Mouse (Mus musculus): ENCODE measurements at regions not wholly inside any gene's neighbourhood (a gene's known extent, or its start where the extent isn't known, plus 50 kb on each side); places are given as distances from the start of the nearest gene placed in this dataset.

DNA sequence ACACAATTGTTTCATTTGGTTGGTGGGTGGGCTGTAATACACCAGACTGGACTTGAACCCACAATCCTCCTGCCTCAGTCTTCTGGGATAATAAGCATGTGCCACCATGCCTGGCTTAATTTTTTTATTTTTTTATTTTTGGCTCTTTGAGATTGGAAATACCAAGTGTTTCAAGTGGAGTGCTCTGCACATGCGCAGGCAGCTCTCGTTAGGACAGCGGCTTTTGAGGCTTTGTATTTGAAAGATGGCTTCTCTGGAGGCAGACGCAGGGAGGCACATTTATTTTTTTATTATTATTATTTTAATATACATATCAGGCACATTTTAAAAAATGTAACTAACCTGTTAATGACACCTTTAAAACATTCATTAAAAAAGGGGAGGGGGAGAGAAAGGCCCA, 221.5 kb upstream of the Tshz3 start:
- WGBS, result 83% methylated on average over 4 of the region's 4 CpGs
- no peak for TF ChIP-seq CTCF (IDR thresholded peaks at IDR 0.05; ENCODE audit: low read depth)
- Histone ChIP-seq H3K9ac (no peak overlapping the region), H3K9me3 (ENCODE audit: low read depth, low read length) (no peaks in the 10 kb centered on the region), H3K4me2 (no peak overlapping the region), H3K4me1 (ENCODE audit: insufficient read depth) (no peaks in the 10 kb centered on the region), H3K4me3 (ENCODE audit: low read depth, low read length) (no peak overlapping the region), H3K36me3 (ENCODE audit: insufficient read depth) (no peaks in the 10 kb centered on the region), H3K27ac (ENCODE audit: low read depth) (no peak overlapping the region), H3K27me3 (ENCODE audit: insufficient read depth, low read length) (no peaks in the 10 kb centered on the region)
- DNase-seq (no peak), ATAC-seq (ENCODE audit: insufficient read depth) (no peak)

DNA sequence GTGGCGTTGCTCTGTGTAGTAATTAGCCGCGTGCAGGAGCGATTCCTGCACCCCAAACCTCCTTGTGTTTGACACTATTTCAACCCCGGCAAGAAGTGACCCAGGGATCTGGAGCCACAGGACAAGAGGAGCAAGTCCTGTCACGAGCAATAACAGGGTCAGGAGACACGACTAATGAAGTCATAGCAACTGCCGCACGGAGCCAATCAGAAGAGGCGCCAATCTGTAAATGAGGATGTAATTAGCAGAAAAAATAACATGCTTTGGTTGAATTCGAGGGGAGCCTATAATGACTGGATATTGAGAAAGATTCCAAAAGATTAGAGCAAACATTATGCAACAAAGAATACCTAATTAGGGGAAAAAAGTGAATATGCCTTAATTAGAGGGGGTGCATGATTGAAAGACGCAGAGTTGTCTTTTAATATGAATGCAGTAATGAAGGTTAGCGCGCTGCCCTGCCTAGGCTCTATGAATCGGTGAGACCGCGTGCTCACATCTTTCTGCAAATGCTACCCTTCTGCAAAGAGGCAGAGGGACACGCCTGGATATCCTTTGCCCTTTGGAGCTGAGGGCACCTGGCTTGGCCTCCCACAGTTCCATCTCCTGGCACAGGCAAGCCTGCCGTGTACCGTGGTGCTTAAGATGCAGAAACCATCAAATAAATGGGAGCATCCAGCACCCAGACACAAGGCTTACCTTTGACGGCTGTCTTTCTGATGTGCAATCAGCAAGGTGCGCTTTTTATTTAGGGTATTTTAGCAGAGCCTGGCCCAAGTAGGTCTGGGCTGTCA, 220.9 kb upstream of the Tshz3 start:
- no peaks in the 10 kb centered on the region for H3K9me3 ChIP-seq (ENCODE audit: low read depth, low read length)
- no peak overlapping the region for H3K27ac ChIP-seq (ENCODE audit: low read depth)
- DNase-seq (no peak), ATAC-seq (ENCODE audit: insufficient read depth) (no peak)
- no peak overlapping the region for H3K4me3 ChIP-seq (ENCODE audit: low read depth, low read length)
- no peaks in the 10 kb centered on the region for H3K27me3 ChIP-seq (ENCODE audit: insufficient read depth, low read length)
- 76% methylated on average over 22 of the region's 22 CpGs for WGBS
- H3K9ac ChIP-seq, result no peak overlapping the region
- H3K4me2 ChIP-seq, result no peak overlapping the region
- no peaks in the 10 kb centered on the region for H3K36me3 ChIP-seq (ENCODE audit: insufficient read depth)
- no peaks in the 10 kb centered on the region for H3K4me1 ChIP-seq (ENCODE audit: insufficient read depth)
- TF ChIP-seq CTCF (IDR thresholded peaks at IDR 0.05; ENCODE audit: low read depth), result no peak

DNA sequence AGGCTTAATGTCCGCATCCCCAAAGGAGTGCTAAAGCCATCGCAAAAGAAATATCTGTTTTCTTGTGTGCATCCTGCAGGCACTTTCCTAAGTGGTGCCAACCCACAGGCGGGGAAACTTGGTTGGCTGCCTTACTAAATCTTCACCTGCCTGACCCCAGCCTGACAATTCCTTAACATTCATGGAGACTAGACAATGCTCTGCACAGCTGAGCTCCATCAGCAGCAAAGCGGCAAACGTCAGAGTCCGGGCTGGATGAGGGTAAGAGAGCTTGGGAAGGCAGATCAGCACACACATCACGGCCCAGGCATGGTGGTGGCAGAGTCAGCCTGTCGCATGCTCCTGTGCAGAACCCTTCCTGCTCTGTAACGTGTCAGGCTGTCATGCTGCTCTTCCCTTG, 209.8 kb upstream of the Tshz3 start:
- TF ChIP-seq CTCF (IDR thresholded peaks at IDR 0.05; ENCODE audit: low read depth), result no peak
- Histone ChIP-seq H3K4me1 (ENCODE audit: insufficient read depth) (no peaks in the 10 kb centered on the region), H3K4me2 (no peak overlapping the region), H3K36me3 (ENCODE audit: insufficient read depth) (no peaks in the 10 kb centered on the region), H3K27me3 (ENCODE audit: insufficient read depth, low read length) (no peaks in the 10 kb centered on the region), H3K9ac (no peak overlapping the region), H3K4me3 (ENCODE audit: low read depth, low read length) (no peak overlapping the region), H3K9me3 (ENCODE audit: low read depth, low read length) (no peaks in the 10 kb centered on the region), H3K27ac (ENCODE audit: low read depth) (no peak overlapping the region)
- WGBS, result 60% methylated on average over 9 of the region's 9 CpGs
- no peak for ATAC-seq (ENCODE audit: insufficient read depth)
- peak; percentile 19 for DNase-seq

DNA sequence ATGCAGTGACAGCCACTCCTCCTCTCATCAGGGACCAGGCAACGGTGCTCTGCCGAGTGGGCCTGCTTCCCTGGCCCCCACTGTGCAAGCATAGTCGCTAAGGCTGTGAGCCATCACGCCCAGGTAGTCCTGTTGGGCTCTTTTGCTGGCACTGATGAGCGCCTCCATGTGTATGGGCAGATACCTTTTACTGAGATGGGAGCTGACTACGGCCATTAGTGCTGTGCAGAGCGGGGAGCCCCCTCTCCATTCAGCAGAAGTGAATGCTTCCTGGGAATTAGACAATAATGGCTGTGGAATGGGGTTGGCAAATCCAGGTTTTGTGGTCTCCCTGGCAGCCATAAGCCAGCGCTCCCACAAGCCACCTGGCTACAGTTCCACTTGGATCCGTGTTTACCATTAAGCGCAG, 206.7 kb upstream of the Tshz3 start:
- WGBS, result 69% methylated on average over 10 of the region's 10 CpGs
- TF ChIP-seq CTCF (IDR thresholded peaks at IDR 0.05; ENCODE audit: low read depth), result no peak
- ATAC-seq (ENCODE audit: insufficient read depth) (no peak), DNase-seq (no peak)
- no peaks in the 10 kb centered on the region for H3K27me3 ChIP-seq (ENCODE audit: insufficient read depth, low read length)
- H3K36me3 ChIP-seq (ENCODE audit: insufficient read depth), result no peaks in the 10 kb centered on the region
- H3K4me3 ChIP-seq (ENCODE audit: low read depth, low read length), result no peak overlapping the region
- H3K4me1 ChIP-seq (ENCODE audit: insufficient read depth), result no peaks in the 10 kb centered on the region
- H3K9me3 ChIP-seq (ENCODE audit: low read depth, low read length), result no peaks in the 10 kb centered on the region
- H3K9ac ChIP-seq, result no peak overlapping the region
- no peak overlapping the region for H3K4me2 ChIP-seq
- no peak overlapping the region for H3K27ac ChIP-seq (ENCODE audit: low read depth)

DNA sequence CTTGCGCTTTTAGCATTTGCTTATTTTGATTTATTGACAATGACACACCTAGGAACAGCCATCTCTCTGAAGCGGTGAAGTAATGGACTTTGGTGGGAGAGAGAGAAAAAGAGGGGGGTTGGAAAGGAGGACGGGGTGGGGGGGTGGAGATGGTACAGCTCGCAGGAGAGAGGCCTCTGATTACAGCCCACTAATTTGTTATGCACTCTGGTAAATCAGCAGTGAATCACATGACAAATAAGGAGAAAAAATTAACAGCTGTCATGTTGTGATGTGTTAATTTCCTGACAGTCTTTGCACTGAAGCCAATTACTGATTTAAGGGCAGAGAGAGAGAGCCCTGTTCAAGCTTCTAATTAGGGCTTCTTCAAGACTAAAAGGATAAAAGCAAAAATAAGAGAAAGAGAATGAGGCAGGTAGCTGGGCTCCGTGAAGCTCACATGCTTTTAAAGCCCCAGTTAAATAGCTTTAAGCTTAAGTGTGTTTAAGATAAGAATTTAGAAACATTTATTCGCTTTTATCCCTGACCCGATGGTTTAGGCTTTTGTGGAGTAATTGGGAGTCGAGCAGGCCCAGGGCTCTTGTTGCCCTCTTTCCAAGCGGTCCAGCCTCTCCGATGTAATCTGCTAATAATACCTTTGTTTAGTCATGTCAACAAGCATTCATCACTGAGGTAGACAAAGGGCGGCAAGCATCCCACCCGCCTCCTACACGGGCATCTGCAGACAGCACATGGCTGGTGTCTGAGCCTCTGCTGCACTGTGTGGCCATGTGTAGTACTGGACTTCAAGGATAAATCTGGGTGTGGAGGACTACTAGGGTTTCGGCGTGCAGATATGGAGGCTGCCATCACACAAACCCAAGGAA, 193.7 kb upstream of the Tshz3 start:
- 47% methylated on average over 15 of the region's 15 CpGs for WGBS
- Histone ChIP-seq H3K27ac (ENCODE audit: low read depth) (no peak overlapping the region), H3K36me3 (ENCODE audit: insufficient read depth) (no peaks in the 10 kb centered on the region), H3K9ac (no peak overlapping the region), H3K4me3 (ENCODE audit: low read depth, low read length) (no peak overlapping the region), H3K4me1 (ENCODE audit: insufficient read depth) (no peaks in the 10 kb centered on the region), H3K4me2 (no peak overlapping the region), H3K9me3 (ENCODE audit: low read depth, low read length) (no peaks in the 10 kb centered on the region), H3K27me3 (ENCODE audit: insufficient read depth, low read length) (no peaks in the 10 kb centered on the region)
- DNase-seq, result no peak
- no peak for TF ChIP-seq CTCF (IDR thresholded peaks at IDR 0.05; ENCODE audit: low read depth)
- no peak for ATAC-seq (ENCODE audit: insufficient read depth)

DNA sequence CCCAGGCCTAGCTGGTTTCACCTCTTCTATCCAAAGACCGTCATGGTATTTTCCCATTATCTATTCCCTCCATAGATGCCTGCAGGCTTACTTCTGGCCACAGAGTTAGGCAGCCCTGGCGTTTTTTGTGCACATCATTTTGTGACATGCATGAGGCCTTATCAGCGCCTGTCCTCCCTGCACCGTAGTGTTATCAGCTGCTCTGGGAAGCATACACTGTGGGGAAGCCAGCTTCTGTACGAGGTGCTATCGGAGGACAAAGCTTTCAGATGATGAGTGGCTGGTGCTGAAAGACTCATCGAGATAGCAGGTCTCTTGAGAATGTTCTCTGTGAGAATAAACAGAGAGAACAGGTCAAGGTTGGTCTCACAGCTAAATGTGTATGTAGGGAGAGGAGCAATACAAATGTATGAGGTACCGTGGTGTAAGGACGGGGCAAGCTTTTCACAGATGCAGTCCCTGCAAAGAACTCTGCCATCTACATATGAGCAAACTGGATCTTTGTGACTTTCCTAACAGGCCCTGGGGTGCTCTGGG, 190.0 kb upstream of the Tshz3 start:
- no peak for DNase-seq
- Histone ChIP-seq H3K27me3 (ENCODE audit: insufficient read depth, low read length) (no peaks in the 10 kb centered on the region), H3K9ac (no peak overlapping the region), H3K36me3 (ENCODE audit: insufficient read depth) (no peaks in the 10 kb centered on the region), H3K4me2 (no peak overlapping the region), H3K4me1 (ENCODE audit: insufficient read depth) (no peaks in the 10 kb centered on the region), H3K9me3 (ENCODE audit: low read depth, low read length) (no peaks in the 10 kb centered on the region), H3K4me3 (ENCODE audit: low read depth, low read length) (no peak overlapping the region), H3K27ac (ENCODE audit: low read depth) (no peak overlapping the region)
- TF ChIP-seq CTCF (IDR thresholded peaks at IDR 0.05; ENCODE audit: low read depth), result no peak
- 47% methylated on average over 9 of the region's 9 CpGs for WGBS
- no peak for ATAC-seq (ENCODE audit: insufficient read depth)

DNA sequence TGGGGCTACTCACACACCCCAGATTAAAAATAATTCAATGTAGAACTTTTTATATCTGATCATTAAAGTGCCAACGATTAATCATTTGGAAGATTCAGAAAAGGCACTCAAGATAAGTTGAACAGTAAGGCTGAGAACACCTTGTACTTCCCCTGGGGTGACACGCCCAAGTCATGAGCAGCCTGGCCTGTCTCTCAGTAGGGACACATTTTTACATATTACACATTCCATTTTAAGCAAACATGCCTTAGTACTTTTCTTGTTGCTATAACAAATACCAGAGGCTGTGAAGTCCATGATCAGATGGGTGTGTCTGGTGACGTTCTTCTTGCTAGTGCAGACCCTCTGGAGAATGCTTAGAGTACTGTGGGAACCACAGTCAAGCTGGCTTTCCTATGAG, 184.2 kb upstream of the Tshz3 start:
- H3K27me3 ChIP-seq (ENCODE audit: insufficient read depth, low read length), result no peaks in the 10 kb centered on the region
- H3K4me1 ChIP-seq (ENCODE audit: insufficient read depth), result no peaks in the 10 kb centered on the region
- no peak for ATAC-seq (ENCODE audit: insufficient read depth)
- no peaks in the 10 kb centered on the region for H3K36me3 ChIP-seq (ENCODE audit: insufficient read depth)
- no peak overlapping the region for H3K27ac ChIP-seq (ENCODE audit: low read depth)
- DNase-seq, result no peak
- H3K9ac ChIP-seq, result no peak overlapping the region
- H3K4me2 ChIP-seq, result no peak overlapping the region
- H3K4me3 ChIP-seq (ENCODE audit: low read depth, low read length), result no peak overlapping the region
- no peak for TF ChIP-seq CTCF (IDR thresholded peaks at IDR 0.05; ENCODE audit: low read depth)
- 75% methylated on average over 3 of the region's 3 CpGs for WGBS
- H3K9me3 ChIP-seq (ENCODE audit: low read depth, low read length), result no peaks in the 10 kb centered on the region

Measured in lung, embryonic 14.5 days (tissue).